Mouse (Mus musculus) CD8-positive naive resting alpha-beta T cell, adult 2 months (primary cell): Measurements from ENCODE around the gene Myh13.

Experiments
- DNase-seq, 2 experiments: peaks; one replicate each; pipeline ENCODE4 v3.0.0; 2022; ENCODE audit warnings: low read depth in 2 of 2, low spot score in 2 of 2

Gene Myh13

GRCm38 (mm10) chr11:67386815-67387415 lies 65.5 kb downstream of the Myh13 start:
- no peak for DNase-seq

- DNase-seq: no peak
Observed at GRCm38 (mm10) chr11:67390679-67391384, 69.4 kb downstream of the Myh13 start.

GRCm38 (mm10) chr11:67392369-67392768 lies 70.9 kb downstream of the Myh13 start:
- no peak for DNase-seq

GRCm38 (mm10) chr11:67400956-67401355 lies 79.5 kb downstream of the Myh13 start:
- no peak for DNase-seq

- DNase-seq: no peak
Observed at GRCm38 (mm10) chr11:67414346-67414940, 93.0 kb downstream of the Myh13 start.
